Mouse (Mus musculus) myocyte (in vitro differentiated cells): ENCODE data around the gene Sept5. TPM values are rescaled to one million over a fixed set of nuclear protein-coding genes. Genes with fewer than 3 reads are reported as not detected.

Source experiments
- H3K27me3 ChIP-seq: one replicate; pipeline ENCODE4 v1.6.1; 2011; ENCODE audit not compliant: control insufficient read depth, insufficient read depth, insufficient read length
- H3K36me3 ChIP-seq: one replicate; pipeline ENCODE4 v1.6.1; 2011; ENCODE audit not compliant: control insufficient read depth, insufficient read depth
- H3K4me2 ChIP-seq: one replicate; pipeline ENCODE4 v1.6.1; 2011; ENCODE audit warnings: low read depth, control low read depth
- H3K4me3 ChIP-seq: one replicate; pipeline ENCODE4 v1.5.1; 2011; ENCODE audit warnings: mild to moderate bottlenecking, control low read depth, moderate library complexity
- H3K79me2 ChIP-seq: one replicate; pipeline ENCODE4 v1.6.1; 2011; ENCODE audit not compliant: control insufficient read depth, insufficient read depth
- H3ac ChIP-seq: one replicate; pipeline ENCODE4 v1.6.1; 2011; ENCODE audit not compliant: control insufficient read depth, insufficient read length
- CEBPB ChIP-seq: IDR thresholded peaks from 2 replicates; pipeline ENCODE4 v1.6.1; 2011; ENCODE audit warnings: mild to moderate bottlenecking, moderate library complexity; ENCODE audit not compliant: poor library complexity, insufficient read depth, severe bottlenecking
- E2F4 ChIP-seq: IDR thresholded peaks from one replicate; pipeline ENCODE4 v1.6.1; 2011; ENCODE audit warnings: mild to moderate bottlenecking, control low read depth, moderate library complexity; ENCODE audit not compliant: insufficient read depth
- MAX ChIP-seq: IDR thresholded peaks from one replicate; pipeline ENCODE4 v1.6.1; 2011; ENCODE audit warnings: low read depth, mild to moderate bottlenecking, control low read depth
- MYOD1 ChIP-seq, 3 experiments: IDR thresholded peaks; one replicate each; pipeline ENCODE4 v1.6.1; 2011; ENCODE audit warnings: control low read depth in 2 of 3, low read depth in 2 of 3, mild to moderate bottlenecking in 2 of 3, moderate library complexity in 1 of 3; ENCODE audit not compliant: insufficient read length in 2 of 3, control insufficient read depth in 1 of 3
- MYOG ChIP-seq, 3 experiments: IDR thresholded peaks; one replicate each; pipeline ENCODE4 v1.6.1; 2011; ENCODE audit warnings: control low read depth in 2 of 3, low read depth in 2 of 3, mild to moderate bottlenecking in 2 of 3; ENCODE audit not compliant: insufficient read length in 2 of 3, control insufficient read depth in 1 of 3, insufficient read depth in 1 of 3
- POLR2A ChIP-seq: IDR thresholded peaks from one replicate; pipeline ENCODE4 v1.6.1; 2011; ENCODE audit warnings: low read depth, mild to moderate bottlenecking, control low read depth, moderate library complexity; ENCODE audit not compliant: insufficient read length
- POLR2AphosphoS2 ChIP-seq: IDR thresholded peaks from one replicate; pipeline ENCODE4 v1.6.1; 2011; ENCODE audit warnings: low read depth, control low read depth; ENCODE audit not compliant: insufficient read length
- REST ChIP-seq: IDR thresholded peaks from one replicate; pipeline ENCODE4 v1.6.1; 2011; ENCODE audit warnings: mild to moderate bottlenecking, control low read depth, moderate library complexity; ENCODE audit not compliant: insufficient read depth, insufficient read length
- SRF ChIP-seq: IDR thresholded peaks from one replicate; pipeline ENCODE4 v1.6.1; 2011; ENCODE audit warnings: low read depth; ENCODE audit not compliant: control insufficient read depth, insufficient read length
- TCF12 ChIP-seq: IDR thresholded peaks from one replicate; pipeline ENCODE4 v1.6.1; 2011; ENCODE audit warnings: mild to moderate bottlenecking, control low read depth; ENCODE audit not compliant: poor library complexity, insufficient read depth, severe bottlenecking
- TCF3 ChIP-seq: IDR thresholded peaks from one replicate; pipeline ENCODE4 v1.6.1; 2011; ENCODE audit warnings: low read depth, control low read depth; ENCODE audit not compliant: insufficient read length
- USF1 ChIP-seq: IDR thresholded peaks from one replicate; pipeline ENCODE4 v1.6.1; 2011; ENCODE audit warnings: low read depth, mild to moderate bottlenecking, control low read depth, moderate library complexity
- polyA plus RNA-seq: library from polyadenylated mRNA; unstranded; fragments of >200 nt; fragmentation: generic; extraction: Trizol; gene quantifications from one replicate; pipeline ENCODE4 v1.2.1, GENCODE M21; 2012; ENCODE audit warnings: missing spikeins

Gene Sept5
- polyA plus RNA-seq, 1 experiment: 112 TPM

- peaks cover 12% of the 10 kb centered on the region for H3K79me2 ChIP-seq
- H3K4me3 ChIP-seq: no peak overlapping the region
- H3ac ChIP-seq: no peak overlapping the region
- H3K27me3 ChIP-seq: no peaks in the 10 kb centered on the region
- no peak for TF ChIP-seq CEBPB
- TF ChIP-seq TCF12: no peak
- TF ChIP-seq MAX: no peak
- TF ChIP-seq E2F4: no peak
- TF ChIP-seq REST: no peak
- no peak for TF ChIP-seq SRF
- TF ChIP-seq MYOD1 (IDR thresholded peaks at IDR 0.05; ENCODE audit: control insufficient read depth in 1 of 3, insufficient read length in 2 of 3, low read depth in 2 of 3): no peak
- TF ChIP-seq MYOG (IDR thresholded peaks at IDR 0.05; ENCODE audit: control insufficient read depth in 1 of 3, insufficient read depth in 1 of 3, insufficient read length in 2 of 3, low read depth in 2 of 3): no peak
- TF ChIP-seq POLR2A: no peak
- no peak for TF ChIP-seq TCF3
- TF ChIP-seq USF1: no peak
- no peak for TF ChIP-seq POLR2AphosphoS2
- H3K4me2 ChIP-seq: no peak overlapping the region
- no peaks in the 10 kb centered on the region for H3K36me3 ChIP-seq
Measured at GRCm38 (mm10) chr16:18581623-18582205, 48.0 kb downstream of the Sept5 start.

GRCm38 (mm10) chr16:18581050-18581622 is 48.6 kb downstream of the Sept5 start:
- no peak overlapping the region for H3K4me3 ChIP-seq
- no peak overlapping the region for H3ac ChIP-seq
- H3K27me3 ChIP-seq: no peaks in the 10 kb centered on the region
- no peaks in the 10 kb centered on the region for H3K36me3 ChIP-seq
- TF ChIP-seq POLR2A (no peak), REST (no peak), SRF (no peak), MYOD1 (IDR thresholded peaks at IDR 0.05; ENCODE audit: control insufficient read depth in 1 of 3, insufficient read length in 2 of 3, low read depth in 2 of 3) (no peak), CEBPB (no peak), TCF3 (no peak), MAX (no peak), POLR2AphosphoS2 (no peak), TCF12 (no peak), E2F4 (no peak), MYOG (IDR thresholded peaks at IDR 0.05; ENCODE audit: control insufficient read depth in 1 of 3, insufficient read depth in 1 of 3, insufficient read length in 2 of 3, low read depth in 2 of 3) (no peak), USF1 (no peak)
- peaks cover 12% of the 10 kb centered on the region for H3K79me2 ChIP-seq
- no peak overlapping the region for H3K4me2 ChIP-seq

GRCm38 (mm10) chr16:18580389-18580788 is 49.4 kb downstream of the Sept5 start:
- Histone ChIP-seq H3K27me3 (no peaks in the 10 kb centered on the region), H3ac (no peak overlapping the region), H3K36me3 (no peaks in the 10 kb centered on the region), H3K4me3 (no peak overlapping the region), H3K79me2 (peaks cover 6% of the 10 kb centered on the region), H3K4me2 (no peak overlapping the region)
- TF ChIP-seq TCF3 (no peak), POLR2A (no peak), MYOD1 (IDR thresholded peaks at IDR 0.05; ENCODE audit: control insufficient read depth in 1 of 3, insufficient read length in 2 of 3, low read depth in 2 of 3) (no peak), USF1 (no peak), MYOG (IDR thresholded peaks at IDR 0.05; ENCODE audit: control insufficient read depth in 1 of 3, insufficient read depth in 1 of 3, insufficient read length in 2 of 3, low read depth in 2 of 3) (no peak), CEBPB (no peak), POLR2AphosphoS2 (no peak), MAX (no peak), SRF (no peak), REST (no peak), TCF12 (no peak), E2F4 (no peak)

GRCm38 (mm10) chr16:18577599-18578160 is 52.1 kb downstream of the Sept5 start:
- Histone ChIP-seq H3ac (no peak overlapping the region), H3K79me2 (no peaks in the 10 kb centered on the region), H3K36me3 (no peaks in the 10 kb centered on the region), H3K4me3 (no peak overlapping the region), H3K27me3 (no peaks in the 10 kb centered on the region), H3K4me2 (no peak overlapping the region)
- TF ChIP-seq POLR2AphosphoS2 (no peak), TCF3 (no peak)
